Mouse (Mus musculus) CH12.LX (cell line): ENCODE results near the gene Zcchc3. TPM values are rescaled to one million over a fixed set of nuclear protein-coding genes. Genes with fewer than 3 reads are reported as not detected.

Experiments used
- DNase-seq: peaks from one replicate; pipeline ENCODE4 v3.0.0-alpha.2; 2013; ENCODE audit errors: extremely low read depth
- H3K27ac ChIP-seq: 2 replicates; pipeline ENCODE4 v1.5.1; 2012; ENCODE audit warnings: low read depth, mild to moderate bottlenecking, control low read depth, moderate library complexity; ENCODE audit not compliant: insufficient read depth
- H3K27me3 ChIP-seq: replicated peaks from 2 replicates; pipeline ENCODE3; 2012; ENCODE audit warnings: inconsistent platforms
- H3K36me3 ChIP-seq, 2 experiments: replicated peaks in 1 of 2; 2 replicates each; pipeline versions ENCODE3 to v1.6.1; 2012; ENCODE audit warnings: inconsistent platforms in 1 of 2, low read length in 1 of 2, mild to moderate bottlenecking in 1 of 2, mixed read lengths in 1 of 2, moderate library complexity in 1 of 2; ENCODE audit not compliant: control insufficient read depth in 1 of 2, insufficient read depth in 1 of 2
- H3K4me1 ChIP-seq, 2 experiments: 2 replicates each; pipeline ENCODE4 v1.6.1; 2012; ENCODE audit warnings: inconsistent platforms in 1 of 2, moderate library complexity in 1 of 2; ENCODE audit not compliant: insufficient read depth in 2 of 2, control insufficient read depth in 1 of 2
- H3K4me2 ChIP-seq: 2 replicates; pipeline ENCODE4 v1.6.1; 2012; ENCODE audit warnings: low read depth, mild to moderate bottlenecking, control low read depth; ENCODE audit not compliant: poor library complexity, insufficient read depth, severe bottlenecking
- H3K4me3 ChIP-seq, 3 experiments: fragments of 150-350 bp in 1 of 3; sonication (generic) in 1 of 3; replicated peaks in 1 of 3; 2 replicates each; pipeline versions ENCODE3 to v1.5.1; 2011 to 2012; ENCODE audit warnings: low read depth in 2 of 3, low read length in 2 of 3, mild to moderate bottlenecking in 2 of 3, moderate library complexity in 2 of 3, control low read depth in 1 of 3, improper control_type of control experiment in 1 of 3, inconsistent platforms in 1 of 3, mixed read lengths in 1 of 3; ENCODE audit not compliant: poor library complexity in 1 of 3
- H3K79me2 ChIP-seq: replicated peaks from 2 replicates; pipeline ENCODE4 v1.6.1; 2012; ENCODE audit warnings: mild to moderate bottlenecking, moderate library complexity; ENCODE audit not compliant: control insufficient read depth, poor library complexity, insufficient read depth, severe bottlenecking; ENCODE audit errors: extremely low read depth
- H3K9ac ChIP-seq: 2 replicates; pipeline ENCODE4 v1.6.1; 2012; ENCODE audit warnings: low read depth, mild to moderate bottlenecking, control low read depth, moderate library complexity; ENCODE audit not compliant: insufficient read depth
- H3K9me3 ChIP-seq: replicated peaks from 2 replicates; pipeline ENCODE3; 2012; ENCODE audit warnings: low read length, inconsistent platforms, mixed read lengths
- CTCF ChIP-seq, 2 experiments: IDR thresholded peaks in 1 of 2; conservative IDR thresholded peaks in 1 of 2; 2 replicates each; pipeline ENCODE4 v1.5.1; 2011 to 2012; ENCODE audit warnings: low read depth in 2 of 2, low read length in 2 of 2, improper control_type of control experiment in 1 of 2, inconsistent platforms in 1 of 2, mild to moderate bottlenecking in 1 of 2, moderate library complexity in 1 of 2
- ETS1 ChIP-seq: conservative IDR thresholded peaks from 2 replicates; pipeline ENCODE4 v1.6.1; 2012; ENCODE audit warnings: low read depth, mild to moderate bottlenecking, inconsistent platforms, low read length, improper control_type of control experiment, moderate library complexity
- HCFC1 ChIP-seq: IDR thresholded peaks from 2 replicates; pipeline ENCODE4 v1.6.1; 2012; ENCODE audit warnings: low read depth, mild to moderate bottlenecking, inconsistent platforms, low read length, improper control_type of control experiment
- IRF4 ChIP-seq: IDR thresholded peaks from 2 replicates; pipeline ENCODE4 v1.6.1; 2014; ENCODE audit warnings: low read depth, mild to moderate bottlenecking, inconsistent platforms, low read length, improper control_type of control experiment
- JUN ChIP-seq: IDR thresholded peaks from 2 replicates; pipeline ENCODE4 v1.6.1; 2011; ENCODE audit warnings: low read depth, mild to moderate bottlenecking, low read length, improper control_type of control experiment, moderate library complexity; ENCODE audit not compliant: insufficient read depth
- JUND ChIP-seq: conservative IDR thresholded peaks from 2 replicates; pipeline ENCODE4 v1.6.1; 2011; ENCODE audit warnings: low read depth, low read length, improper control_type of control experiment
- MAFK ChIP-seq: IDR thresholded peaks from 2 replicates; pipeline ENCODE4 v1.6.1; 2011; ENCODE audit warnings: low read length, improper control_type of control experiment; ENCODE audit not compliant: insufficient replicate concordance
- MAZ ChIP-seq: IDR thresholded peaks from 2 replicates; pipeline ENCODE4 v1.6.1; 2012; ENCODE audit warnings: low read depth, mild to moderate bottlenecking, inconsistent platforms, low read length, improper control_type of control experiment, moderate library complexity
- MEF2A ChIP-seq: IDR thresholded peaks from 2 replicates; pipeline ENCODE4 v1.6.1; 2014; ENCODE audit warnings: low read depth, mild to moderate bottlenecking, inconsistent platforms, low read length, improper control_type of control experiment, borderline replicate concordance
- MXI1 ChIP-seq: IDR thresholded peaks from 2 replicates; pipeline ENCODE4 v1.6.1; 2011; ENCODE audit warnings: mild to moderate bottlenecking, low read depth, low read length, improper control_type of control experiment
- NELFE ChIP-seq: IDR thresholded peaks from 2 replicates; pipeline ENCODE4 v1.6.1; 2011; ENCODE audit warnings: low read depth, low read length, improper control_type of control experiment
- NRF1 ChIP-seq: IDR thresholded peaks from 2 replicates; pipeline ENCODE4 v1.6.1; 2014; ENCODE audit warnings: low read depth, mild to moderate bottlenecking, inconsistent platforms, low read length, improper control_type of control experiment, moderate library complexity
- POLR2A ChIP-seq: IDR thresholded peaks from 2 replicates; pipeline ENCODE4 v1.6.1; 2011; ENCODE audit warnings: low read depth, mild to moderate bottlenecking, improper control_type of control experiment, low read length
- RAD21 ChIP-seq: IDR thresholded peaks from 2 replicates; pipeline ENCODE4 v1.6.1; 2011; ENCODE audit warnings: low read depth, mild to moderate bottlenecking, low read length, improper control_type of control experiment, moderate library complexity
- RCOR1 ChIP-seq: conservative IDR thresholded peaks from 2 replicates; pipeline ENCODE4 v1.6.1; 2012; ENCODE audit warnings: low read depth, mild to moderate bottlenecking, inconsistent platforms, low read length, improper control_type of control experiment
- SIN3A ChIP-seq: IDR thresholded peaks from 2 replicates; pipeline ENCODE4 v1.6.1; 2012; ENCODE audit warnings: low read length, improper control_type of control experiment, inconsistent platforms
- SMC3 ChIP-seq: IDR thresholded peaks from 2 replicates; pipeline ENCODE4 v1.6.1; 2011; ENCODE audit warnings: low read depth, low read length, improper control_type of control experiment
- UBTF ChIP-seq: IDR thresholded peaks from 2 replicates; pipeline ENCODE4 v1.6.1; 2012; ENCODE audit warnings: low read depth, mild to moderate bottlenecking, inconsistent platforms, low read length, improper control_type of control experiment, moderate library complexity
- USF2 ChIP-seq: conservative IDR thresholded peaks from 2 replicates; pipeline ENCODE4 v1.6.1; 2011; ENCODE audit warnings: low read depth, low read length, improper control_type of control experiment
- ZKSCAN1 ChIP-seq: IDR thresholded peaks from 2 replicates; pipeline ENCODE4 v1.6.1; 2012; ENCODE audit warnings: low read depth, inconsistent platforms, low read length, improper control_type of control experiment, borderline replicate concordance
- ZMIZ1 ChIP-seq: IDR thresholded peaks from 2 replicates; pipeline ENCODE4 v1.6.1; 2012; ENCODE audit warnings: low read depth, mild to moderate bottlenecking, inconsistent platforms, low read length, improper control_type of control experiment
- ZNF384 ChIP-seq: IDR thresholded peaks from 2 replicates; pipeline ENCODE4 v1.6.1; 2012; ENCODE audit warnings: low read depth, low read length, improper control_type of control experiment, inconsistent platforms
- dilution Hi-C: fragments of 300-500 bp; cut with MboI; formaldehyde crosslinking; loops from 2 replicates; pipeline ENCODE4 v1.14.3; 2020; ENCODE audit warnings: low sequenced_read_pairs; ENCODE audit not compliant: extremely low pct_unique_long_range_greater_than_20kb, extremely low pct_ligation_motif_present
- in situ Hi-C: fragments of 300-500 bp; cut with MboI; formaldehyde crosslinking; loops from 3 replicates; pipeline ENCODE4 v1.14.3; 2019; ENCODE audit warnings: low sequenced_read_pairs, low pct_ligation_motif_present, low pct_unique_long_range_greater_than_20kb, mixed read lengths
- polyA plus RNA-seq: library from polyadenylated mRNA; unstranded; fragments of >175 nt; gene quantifications from 2 replicates; pipeline ENCODE4 v1.2.1, GENCODE M21; 2012; ENCODE audit warnings: low read depth; ENCODE audit not compliant: insufficient read length
- total RNA-seq, 2 experiments: library from RNA; depleted of rRNA; stranded (reverse); fragments of 300-350 nt in 1 of 2; fragments of >200 nt in 1 of 2; gene quantifications; 2 replicates each; pipeline ENCODE4 v1.2.3; 2012 to 2014

Zcchc3 gene
- total and polyA plus RNA-seq, 3 experiments: not detected

GRCm38 (mm10) chr2:152438963-152439362 lies 24.1 kb upstream of the Zcchc3 start:
- no peak for DNase-seq
- Histone ChIP-seq H3K27me3 (peaks cover 78% of the 10 kb centered on the region), H3K9me3 (no peaks in the 10 kb centered on the region), H3K9ac (no peak overlapping the region), H3K27ac (no peak overlapping the region), H3K36me3 (no peaks in the 10 kb centered on the region), H3K79me2 (no peaks in the 10 kb centered on the region), H3K4me2 (no peak overlapping the region), H3K4me3 (no peak overlapping the region), H3K4me1 (peaks cover 2 to 3% of the 10 kb centered on the region in 2 experiments; a peak in 2 of 4 replicates)
- TF ChIP-seq IRF4 (no peak), CTCF (conservative IDR thresholded peaks at IDR 0.05 in 1 of 2, IDR thresholded peaks at IDR 0.05 in 1 of 2; ENCODE audit: low read depth in 2 of 2, low read length in 2 of 2) (peak in 1 of 2 experiments; percentile 24; a peak in 1 of 4 replicates)
- dilution Hi-C loops (no loop called here), in situ Hi-C loops (no loop called here)

DNA sequence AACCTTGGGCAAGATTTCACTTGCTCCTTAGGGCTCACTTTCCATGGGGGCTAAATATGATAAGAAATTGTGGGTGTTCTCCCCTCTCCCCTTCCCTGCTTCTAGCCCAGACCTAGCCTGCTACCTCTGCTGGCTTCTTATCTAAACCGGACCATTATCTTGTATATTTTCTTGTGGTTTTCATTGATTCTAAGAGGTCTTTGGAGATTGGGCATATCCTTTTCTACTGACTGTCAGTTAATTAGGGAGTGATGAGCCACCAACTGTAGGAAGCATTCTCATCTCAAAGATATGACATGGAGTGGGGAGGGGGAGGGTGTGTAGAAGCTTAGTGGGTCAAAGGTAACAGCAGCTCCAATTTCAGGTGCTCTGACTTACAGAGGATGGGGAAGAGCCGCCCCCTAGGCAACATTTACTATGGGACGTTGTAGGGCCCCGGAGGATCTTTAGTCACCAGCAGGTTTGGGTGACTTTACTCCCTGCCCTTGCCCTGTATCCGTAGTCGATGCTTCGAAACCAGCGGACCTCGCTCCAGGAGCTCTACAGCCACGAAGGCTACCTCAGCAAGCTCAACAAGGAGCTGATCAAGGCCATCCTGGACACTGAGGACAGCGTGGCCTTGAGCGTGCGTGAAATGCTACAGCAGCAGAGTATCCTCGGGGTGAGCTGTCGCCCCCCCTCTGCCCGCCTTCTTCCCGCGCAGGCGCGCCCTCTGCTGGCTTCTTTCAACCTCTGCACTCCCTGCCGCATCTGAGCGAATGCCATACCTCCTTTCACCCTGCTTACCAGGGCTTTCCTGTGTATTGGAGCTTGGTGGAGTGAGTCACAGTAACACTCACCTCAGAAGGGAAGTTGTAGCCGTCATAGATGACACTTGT lies 22.4 kb upstream of the Zcchc3 start:
- H3K4me2 ChIP-seq: no peak overlapping the region
- H3K9ac ChIP-seq: no peak overlapping the region
- no peak overlapping the region for H3K4me3 ChIP-seq
- DNase-seq: peak; percentile 51
- H3K36me3 ChIP-seq: no peaks in the 10 kb centered on the region
- no peak overlapping the region for H3K27ac ChIP-seq
- peaks cover 2 to 3% of the 10 kb centered on the region in 2 experiments; a peak in 2 of 4 replicates for H3K4me1 ChIP-seq
- peaks cover 76% of the 10 kb centered on the region for H3K27me3 ChIP-seq
- TF ChIP-seq ETS1 (no peak), NELFE (peak; percentile 18; the same call in 1 of the 2 replicates), CTCF (conservative IDR thresholded peaks at IDR 0.05 in 1 of 2, IDR thresholded peaks at IDR 0.05 in 1 of 2; ENCODE audit: low read depth in 2 of 2, low read length in 2 of 2) (peak; percentile 47 to 86), MXI1 (no peak), SMC3 (peak; percentile 76), MAZ (peak; percentile 70), RAD21 (peak; percentile 41), UBTF (no peak), JUND (no peak), HCFC1 (no peak)
- dilution Hi-C loops: no loop called here
- in situ Hi-C loops: no loop called here
- H3K9me3 ChIP-seq: no peaks in the 10 kb centered on the region
- no peaks in the 10 kb centered on the region for H3K79me2 ChIP-seq

DNA sequence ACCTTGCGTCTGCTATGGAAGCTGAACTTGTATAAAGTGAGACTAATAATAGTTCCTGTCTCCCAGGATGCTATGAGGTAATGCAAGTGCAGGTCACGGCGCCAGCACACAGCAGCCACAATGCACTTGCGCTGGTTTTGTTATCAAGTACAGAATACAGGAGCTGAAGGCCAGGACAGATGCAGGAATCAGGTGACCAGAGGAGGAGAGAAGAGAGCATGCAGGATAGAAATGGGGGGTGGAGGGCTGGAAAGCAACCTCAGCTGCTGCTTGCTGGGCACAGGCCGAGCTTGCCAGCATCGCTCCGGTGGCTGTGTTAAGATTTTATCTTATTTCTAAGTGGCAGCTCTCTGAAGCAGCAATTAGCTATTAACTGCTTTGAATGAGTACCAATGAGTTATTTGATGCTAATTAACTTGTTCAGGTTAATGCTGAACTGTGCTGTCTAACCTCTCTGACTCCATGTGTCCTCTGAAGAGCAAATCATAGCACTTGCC lies 21.6 kb upstream of the Zcchc3 start:
- in situ Hi-C loops (no loop called here), dilution Hi-C loops (no loop called here)
- TF ChIP-seq MAFK (no peak), MEF2A (no peak), ZMIZ1 (no peak), SMC3 (no peak), ZKSCAN1 (no peak), IRF4 (no peak), RAD21 (no peak), MXI1 (no peak), RCOR1 (no peak), NRF1 (no peak), ZNF384 (no peak), USF2 (no peak), NELFE (no peak), SIN3A (no peak), JUN (no peak), MAZ (no peak), POLR2A (no peak), CTCF (conservative IDR thresholded peaks at IDR 0.05 in 1 of 2, IDR thresholded peaks at IDR 0.05 in 1 of 2; ENCODE audit: low read depth in 2 of 2, low read length in 2 of 2) (no peak)
- H3K79me2 ChIP-seq: no peaks in the 10 kb centered on the region
- peaks cover 68% of the 10 kb centered on the region for H3K27me3 ChIP-seq
- no peak overlapping the region for H3K9ac ChIP-seq
- peaks cover 2% of the 10 kb centered on the region for H3K9me3 ChIP-seq
- H3K4me3 ChIP-seq: no peak overlapping the region
- peaks cover 2 to 3% of the 10 kb centered on the region in 2 experiments; a peak in 2 of 4 replicates for H3K4me1 ChIP-seq
- H3K27ac ChIP-seq: no peak overlapping the region
- DNase-seq: no peak
- H3K36me3 ChIP-seq: no peaks in the 10 kb centered on the region
- H3K4me2 ChIP-seq: no peak overlapping the region
